Mouse (Mus musculus) mesoderm, embryonic 11.5 days (tissue): ENCODE measurements around the gene Capn13.
"Not testable (repeated sequence)": the region's sequence is repeated elsewhere in the genome, so short reads cannot be mapped to it uniquely, and the experiment has no call there.

Source experiments
- DNase-seq: peaks from one replicate; pipeline ENCODE4 v3.0.0-alpha.2; 2012; ENCODE audit warnings: low read depth, low spot score

Gene Capn13

GRCm38 (mm10) chr17:73282702-73283101 is 118.0 kb downstream of the Capn13 start:
- DNase-seq, result not testable (repeated sequence)

- no peak for DNase-seq
These were observed 122.9 kb downstream of the Capn13 start for GRCm38 (mm10) chr17:73277770-73278169.

- DNase-seq, result no peak
These were observed 125.6 kb downstream of the Capn13 start for GRCm38 (mm10) chr17:73275066-73275465.

GRCm38 (mm10) chr17:73273809-73274208 is 126.9 kb downstream of the Capn13 start:
- DNase-seq, result no peak

GRCm38 (mm10) chr17:73271797-73272600 is 128.7 kb downstream of the Capn13 start:
- DNase-seq, result no peak

DNA sequence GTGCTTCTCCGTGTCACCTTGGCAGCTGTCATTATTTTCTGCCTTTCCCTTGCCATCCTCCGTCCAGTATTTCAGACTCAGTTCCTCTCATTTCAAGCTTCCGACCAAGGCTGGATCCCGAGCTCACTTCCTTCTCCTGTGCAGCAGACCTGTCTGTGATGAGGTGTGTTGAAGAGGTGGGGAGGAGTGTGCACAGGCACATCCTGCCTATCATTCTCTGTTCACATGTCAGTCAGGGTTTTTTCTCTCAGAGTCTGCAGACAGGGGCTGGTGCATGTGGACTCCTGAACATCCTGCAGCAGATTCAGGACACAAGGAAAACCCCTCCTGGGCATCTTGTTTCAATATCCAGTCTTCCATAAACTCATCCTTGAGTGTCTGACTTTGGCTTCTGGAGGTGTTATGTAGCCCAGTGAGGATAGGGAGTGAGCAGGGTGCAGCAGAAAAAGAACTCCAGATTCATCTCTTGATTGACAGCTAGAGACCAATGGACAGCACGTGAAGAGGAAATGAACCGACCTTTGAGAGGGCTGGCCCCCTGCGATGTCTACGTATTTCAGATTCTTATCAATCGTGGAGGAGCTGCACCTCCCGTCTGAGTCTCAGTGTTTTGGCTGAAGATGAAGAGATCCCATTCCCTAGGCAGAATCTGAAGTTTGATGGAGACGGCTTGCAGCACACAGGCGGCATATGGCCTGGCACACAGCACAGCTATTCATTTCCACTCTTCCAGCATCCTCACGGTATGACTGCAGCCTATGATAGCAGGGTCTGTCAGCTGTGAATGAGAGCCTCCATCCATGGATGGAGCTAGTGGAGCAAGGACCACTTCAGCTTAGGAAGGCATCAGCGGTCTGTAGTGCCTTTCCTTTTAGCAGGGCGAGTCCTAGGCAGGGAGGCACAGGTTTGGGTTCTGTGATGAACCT is 129.5 kb downstream of the Capn13 start:
- DNase-seq, result no peak

- no peak for DNase-seq
These were observed 137.6 kb downstream of the Capn13 start for GRCm38 (mm10) chr17:73263077-73263501.

DNA sequence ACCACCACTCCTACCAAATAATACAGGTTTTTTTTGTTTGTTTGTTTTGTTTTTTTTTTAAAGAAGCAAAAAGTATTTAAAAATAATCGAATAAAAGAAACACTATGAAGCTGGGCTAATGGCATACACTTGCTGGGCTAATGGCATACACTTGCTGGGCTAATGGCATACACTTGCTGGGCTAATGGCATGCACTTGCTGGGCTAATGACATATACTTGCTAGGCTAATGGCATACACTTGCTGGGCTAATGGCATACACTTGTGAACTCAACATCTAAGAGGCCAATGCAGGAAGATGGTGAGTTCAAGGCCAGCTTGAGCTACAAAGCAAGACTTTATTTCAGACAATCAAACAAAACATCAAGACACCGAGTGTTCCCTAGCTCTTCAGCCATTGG is 138.1 kb downstream of the Capn13 start:
- DNase-seq, result no peak

GRCm38 (mm10) chr17:73259258-73259657 is 141.4 kb downstream of the Capn13 start:
- not testable (repeated sequence) for DNase-seq

DNA sequence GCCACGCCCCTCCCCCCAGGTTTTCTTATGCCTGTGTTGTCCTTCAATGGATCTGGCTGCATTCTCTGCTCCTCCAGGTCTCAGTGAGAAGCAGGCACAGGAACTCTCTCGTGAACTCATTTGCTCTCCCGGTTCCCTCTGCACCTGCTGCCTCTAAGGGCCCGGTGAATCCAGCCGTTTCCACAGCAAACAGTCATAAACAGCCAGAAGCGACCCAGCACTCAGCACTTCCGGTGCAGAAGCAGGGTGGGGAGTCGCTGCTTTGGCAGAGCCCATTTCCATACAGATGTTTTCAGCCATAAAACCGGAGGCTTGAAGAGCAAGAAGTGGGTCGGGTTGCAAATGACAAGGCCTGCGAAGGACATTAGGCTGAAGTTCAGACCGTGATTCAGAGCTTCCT is 142.0 kb downstream of the Capn13 start:
- DNase-seq, result peak; percentile 45
